Mouse (Mus musculus) forebrain, embryonic 15.5 days (tissue): ENCODE measurements at regions not wholly inside any gene's neighbourhood (a gene's known extent, or its start where the extent isn't known, plus 50 kb on each side); places are given as distances from the start of the nearest gene placed in this dataset.

Experiments
- ATAC-seq: fragments of 200-750 bp; cut with Nextera tagmentation; replicated peaks from 2 replicates; pipeline ENCODE4 v1.8.0; 2017; ENCODE audit warnings: mild to moderate bottlenecking, moderate TSS enrichment, moderate library complexity
- H3K27ac ChIP-seq: fragments of 300-500 bp; sonication (generic); replicated peaks from 2 replicates; pipeline ENCODE4 v1.5.1; 2015; ENCODE audit warnings: mild to moderate bottlenecking, inconsistent platforms
- H3K27me3 ChIP-seq: fragments of 300-500 bp; sonication (generic); 2 replicates; pipeline ENCODE4 v1.6.1; 2015; ENCODE audit warnings: inconsistent platforms
- H3K36me3 ChIP-seq: fragments of 300-500 bp; sonication (generic); 2 replicates; pipeline ENCODE4 v1.6.1; 2015; ENCODE audit warnings: mild to moderate bottlenecking, inconsistent platforms
- H3K4me1 ChIP-seq: fragments of 300-500 bp; sonication (generic); 2 replicates; pipeline ENCODE4 v1.6.1; 2015; ENCODE audit warnings: inconsistent platforms
- H3K4me2 ChIP-seq: fragments of 300-500 bp; sonication (generic); replicated peaks from 2 replicates; pipeline ENCODE4 v1.6.1; 2015; ENCODE audit warnings: mild to moderate bottlenecking, inconsistent platforms
- H3K4me3 ChIP-seq: fragments of 300-500 bp; sonication (generic); 2 replicates; pipeline ENCODE4 v1.5.1; 2015; ENCODE audit warnings: mild to moderate bottlenecking, inconsistent platforms
- H3K9ac ChIP-seq: fragments of 300-500 bp; sonication (generic); replicated peaks from 2 replicates; pipeline ENCODE4 v1.6.1; 2015; ENCODE audit warnings: mild to moderate bottlenecking, inconsistent platforms
- H3K9me3 ChIP-seq: fragments of 300-500 bp; sonication (generic); 2 replicates; pipeline ENCODE4 v1.6.1; 2016; ENCODE audit warnings: inconsistent platforms
- WGBS: fragments of 180-500 bp; shearing (Covaris S2); methylation state at CpG from one replicate; pipeline ENCODE4 v1.1.7; 2015; ENCODE audit warnings: mixed read lengths; 5-methylcytosine and 5-hydroxymethylcytosine counted together

GRCm38 (mm10) chr1:35653119-35653956 lies 414.9 kb upstream of the Hs6st1 start:
- peak; percentile 69 for ATAC-seq
- Histone ChIP-seq H3K4me3 (no peak overlapping the region), H3K27ac (peak overlapping the region; percentile 37), H3K4me2 (no peak overlapping the region), H3K27me3 (no peaks in the 10 kb centered on the region), H3K9me3 (no peaks in the 10 kb centered on the region), H3K4me1 (peaks cover 12% of the 10 kb centered on the region), H3K36me3 (no peaks in the 10 kb centered on the region), H3K9ac (no peak overlapping the region)
- WGBS: 47% methylated on average over 13 of the region's 13 CpGs

DNA sequence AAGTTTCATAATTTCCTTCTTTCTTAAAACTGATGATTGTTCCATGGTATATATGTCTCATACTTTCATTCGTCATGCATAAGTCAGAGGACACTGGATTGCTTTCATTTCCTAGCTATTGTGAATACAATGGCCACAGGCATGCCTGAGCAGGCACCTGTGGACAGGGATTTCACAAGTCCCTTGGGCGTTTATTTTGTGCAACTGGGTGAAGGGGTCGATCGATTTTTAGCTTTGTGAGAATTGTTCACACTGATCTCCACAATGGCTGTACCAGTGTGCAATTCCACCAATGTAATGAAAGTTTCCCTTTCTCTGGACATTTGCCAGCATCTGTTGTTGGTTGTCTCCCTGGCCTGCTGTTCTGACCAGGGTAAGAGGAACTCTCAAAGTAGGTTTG lies 405.2 kb upstream of the Hs6st1 start:
- H3K9ac ChIP-seq: no peak overlapping the region
- no peak overlapping the region for H3K4me2 ChIP-seq
- 85% methylated on average over 4 of the region's 4 CpGs for WGBS
- no peaks in the 10 kb centered on the region for H3K36me3 ChIP-seq
- H3K27ac ChIP-seq: no peak overlapping the region
- no peaks in the 10 kb centered on the region for H3K27me3 ChIP-seq
- H3K9me3 ChIP-seq: no peaks in the 10 kb centered on the region
- no peak overlapping the region for H3K4me3 ChIP-seq
- H3K4me1 ChIP-seq: no peaks in the 10 kb centered on the region
- no peak for ATAC-seq

- no peak overlapping the region for H3K4me3 ChIP-seq
- no peak for ATAC-seq
- H3K36me3 ChIP-seq: no peaks in the 10 kb centered on the region
- H3K4me2 ChIP-seq: no peak overlapping the region
- WGBS: 89% methylated on average over 4 of the region's 4 CpGs
- H3K9ac ChIP-seq: no peak overlapping the region
- H3K27me3 ChIP-seq: no peaks in the 10 kb centered on the region
- no peak overlapping the region for H3K27ac ChIP-seq
- no peaks in the 10 kb centered on the region for H3K4me1 ChIP-seq
- no peaks in the 10 kb centered on the region for H3K9me3 ChIP-seq
Observed at GRCm38 (mm10) chr1:35673524-35673923, 394.7 kb upstream of the Hs6st1 start.

DNA sequence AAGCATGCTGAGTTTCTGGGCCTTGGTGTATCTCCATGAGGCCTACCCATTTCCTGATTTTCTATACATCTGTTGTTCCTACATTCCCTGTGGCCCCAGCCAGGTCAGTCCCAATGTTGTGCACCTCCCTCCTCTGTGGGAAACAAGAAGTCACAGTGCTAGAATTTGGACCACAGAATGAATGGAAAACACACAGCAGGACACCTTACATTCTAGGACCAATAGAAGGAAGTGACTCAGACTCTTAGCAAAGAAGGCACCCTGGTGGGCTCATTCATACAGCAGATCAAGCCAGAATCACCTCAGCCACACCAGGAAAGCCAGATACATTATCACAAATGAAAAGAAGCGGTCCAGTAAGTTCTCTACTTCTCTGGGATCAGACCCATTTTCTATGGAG lies 394.2 kb upstream of the Hs6st1 start:
- H3K27me3 ChIP-seq: no peaks in the 10 kb centered on the region
- H3K9ac ChIP-seq: no peak overlapping the region
- no peaks in the 10 kb centered on the region for H3K9me3 ChIP-seq
- H3K4me3 ChIP-seq: no peak overlapping the region
- 86% methylated on average over 1 of the region's 1 CpGs for WGBS
- H3K4me2 ChIP-seq: no peak overlapping the region
- H3K4me1 ChIP-seq: no peaks in the 10 kb centered on the region
- H3K36me3 ChIP-seq: no peaks in the 10 kb centered on the region
- no peak overlapping the region for H3K27ac ChIP-seq
- no peak for ATAC-seq

GRCm38 (mm10) chr1:35682511-35682949 lies 385.7 kb upstream of the Hs6st1 start:
- Histone ChIP-seq H3K36me3 (no peaks in the 10 kb centered on the region), H3K27ac (peak overlapping the region; percentile 11; the same call in 1 of the 2 replicates), H3K9ac (no peak overlapping the region), H3K4me3 (no peak overlapping the region), H3K4me2 (no peak overlapping the region), H3K4me1 (peaks cover 9% of the 10 kb centered on the region; the same call in 1 of the 2 replicates), H3K27me3 (no peaks in the 10 kb centered on the region), H3K9me3 (no peaks in the 10 kb centered on the region)
- ATAC-seq: peak; percentile 58
- WGBS: 61% methylated on average over 8 of the region's 8 CpGs

GRCm38 (mm10) chr1:35685651-35686050 lies 382.5 kb upstream of the Hs6st1 start:
- Histone ChIP-seq H3K27ac (no peak overlapping the region), H3K36me3 (no peaks in the 10 kb centered on the region), H3K9ac (no peak overlapping the region), H3K9me3 (no peaks in the 10 kb centered on the region), H3K4me1 (peaks cover 9% of the 10 kb centered on the region; the same call in 1 of the 2 replicates), H3K4me2 (no peak overlapping the region), H3K4me3 (no peak overlapping the region), H3K27me3 (no peaks in the 10 kb centered on the region)
- no peak for ATAC-seq
- 59% methylated on average over 6 of the region's 6 CpGs for WGBS

DNA sequence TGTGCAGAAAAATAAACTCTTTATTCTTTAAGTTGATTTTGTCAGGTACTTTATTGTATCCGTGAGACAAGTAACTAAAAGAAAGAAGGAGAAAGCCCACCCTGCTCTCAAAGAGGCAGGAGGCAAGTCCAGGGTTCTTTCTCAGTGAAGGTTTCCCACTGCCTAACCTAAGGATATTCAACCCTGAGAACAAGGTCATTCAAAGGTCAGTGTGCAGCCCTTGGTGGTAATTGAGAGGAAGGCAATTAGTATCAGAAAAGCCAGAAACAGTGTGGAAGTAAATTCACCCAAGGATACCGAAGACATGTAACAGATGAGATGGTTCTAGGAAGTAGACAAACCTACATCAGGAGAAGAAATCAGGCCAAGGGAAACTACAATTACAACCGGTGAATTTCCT lies 373.9 kb upstream of the Hs6st1 start:
- Histone ChIP-seq H3K36me3 (no peaks in the 10 kb centered on the region), H3K4me2 (no peak overlapping the region), H3K9ac (no peak overlapping the region), H3K9me3 (no peaks in the 10 kb centered on the region), H3K4me1 (peaks cover 14% of the 10 kb centered on the region; the same call in 1 of the 2 replicates), H3K27me3 (no peaks in the 10 kb centered on the region), H3K4me3 (no peak overlapping the region), H3K27ac (no peak overlapping the region)
- 12% methylated on average over 3 of the region's 3 CpGs for WGBS
- no peak for ATAC-seq

DNA sequence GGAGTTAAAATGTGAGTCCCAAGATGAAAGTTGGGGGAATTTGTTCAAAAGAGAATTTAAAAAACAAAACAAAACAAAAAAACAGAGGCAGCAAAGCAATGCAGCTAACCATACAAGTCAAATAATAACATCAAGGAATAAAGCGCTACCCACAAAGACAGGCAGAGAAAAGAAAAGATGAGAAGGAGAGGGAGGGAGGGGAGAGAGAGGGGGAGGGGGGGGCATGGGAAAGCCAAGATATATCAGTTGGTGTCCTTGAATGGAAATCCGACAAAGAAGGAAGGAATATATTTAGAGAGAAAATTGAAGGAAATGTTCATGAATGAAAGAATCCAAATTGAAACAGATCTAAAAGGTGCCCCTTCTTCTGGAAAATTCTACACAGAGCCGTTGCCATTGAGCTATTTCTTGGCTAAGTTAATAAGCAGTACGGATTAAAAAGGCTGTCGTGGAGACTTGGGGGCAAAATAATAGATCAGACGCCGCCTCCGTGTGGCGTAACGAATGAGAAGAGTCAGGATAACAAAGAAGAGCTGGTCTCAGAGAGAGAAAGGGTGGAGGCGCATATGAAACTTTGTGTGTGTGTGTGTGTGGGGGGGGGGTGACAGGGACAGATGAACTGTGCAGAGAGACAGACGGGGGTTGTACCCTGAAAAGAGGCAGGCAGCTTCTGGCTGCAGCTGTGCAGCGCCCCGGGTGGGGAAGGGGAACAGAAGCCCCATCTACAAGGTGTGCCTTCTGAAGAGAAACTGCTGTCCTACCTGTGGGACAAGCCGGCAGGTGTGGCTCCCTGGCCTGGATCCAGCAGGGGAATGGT lies 373.2 kb upstream of the Hs6st1 start:
- no peak overlapping the region for H3K9ac ChIP-seq
- no peak overlapping the region for H3K4me3 ChIP-seq
- no peaks in the 10 kb centered on the region for H3K27me3 ChIP-seq
- ATAC-seq: peak; percentile 35; the same call in 1 of the 2 replicates
- no peaks in the 10 kb centered on the region for H3K36me3 ChIP-seq
- WGBS: 12% methylated on average over 15 of the region's 15 CpGs
- H3K4me1 ChIP-seq: peaks cover 14% of the 10 kb centered on the region; the same call in 1 of the 2 replicates
- H3K9me3 ChIP-seq: no peaks in the 10 kb centered on the region
- peak overlapping the region; percentile 21 for H3K4me2 ChIP-seq
- no peak overlapping the region for H3K27ac ChIP-seq

- H3K9ac ChIP-seq: no peak overlapping the region
- no peak overlapping the region for H3K27ac ChIP-seq
- 2% methylated on average over 4 of the region's 4 CpGs for WGBS
- no peaks in the 10 kb centered on the region for H3K36me3 ChIP-seq
- no peak for ATAC-seq
- H3K27me3 ChIP-seq: no peaks in the 10 kb centered on the region
- peaks cover 14% of the 10 kb centered on the region; the same call in 1 of the 2 replicates for H3K4me1 ChIP-seq
- no peak overlapping the region for H3K4me2 ChIP-seq
- no peaks in the 10 kb centered on the region for H3K9me3 ChIP-seq
- H3K4me3 ChIP-seq: no peak overlapping the region
Observed at GRCm38 (mm10) chr1:35697218-35697617, 371.0 kb upstream of the Hs6st1 start.

- Histone ChIP-seq H3K9me3 (no peaks in the 10 kb centered on the region), H3K36me3 (no peaks in the 10 kb centered on the region), H3K27ac (no peak overlapping the region), H3K27me3 (no peaks in the 10 kb centered on the region), H3K4me2 (no peak overlapping the region), H3K9ac (no peak overlapping the region), H3K4me1 (peaks cover 14% of the 10 kb centered on the region; the same call in 1 of the 2 replicates), H3K4me3 (no peak overlapping the region)
- WGBS: 6% methylated on average over 10 of the region's 10 CpGs
- ATAC-seq: no peak
Observed at GRCm38 (mm10) chr1:35697834-35698500, 370.2 kb upstream of the Hs6st1 start.

GRCm38 (mm10) chr1:35702585-35702984 lies 365.6 kb upstream of the Hs6st1 start:
- H3K27ac ChIP-seq: no peak overlapping the region
- H3K9me3 ChIP-seq: no peaks in the 10 kb centered on the region
- 64% methylated on average over 1 of the region's 1 CpGs for WGBS
- no peaks in the 10 kb centered on the region for H3K36me3 ChIP-seq
- H3K4me1 ChIP-seq: peaks cover 3% of the 10 kb centered on the region; the same call in 1 of the 2 replicates
- H3K9ac ChIP-seq: no peak overlapping the region
- no peak for ATAC-seq
- H3K4me2 ChIP-seq: no peak overlapping the region
- H3K27me3 ChIP-seq: no peaks in the 10 kb centered on the region
- H3K4me3 ChIP-seq: no peak overlapping the region

- no peak for ATAC-seq
- H3K4me3 ChIP-seq: no peak overlapping the region
- no peak overlapping the region for H3K27ac ChIP-seq
- H3K4me2 ChIP-seq: no peak overlapping the region
- H3K4me1 ChIP-seq: no peaks in the 10 kb centered on the region
- H3K27me3 ChIP-seq: no peaks in the 10 kb centered on the region
- 82% methylated on average over 6 of the region's 6 CpGs for WGBS
- no peak overlapping the region for H3K9ac ChIP-seq
- no peaks in the 10 kb centered on the region for H3K36me3 ChIP-seq
- H3K9me3 ChIP-seq: no peaks in the 10 kb centered on the region
Observed at GRCm38 (mm10) chr1:35706336-35706735, 361.9 kb upstream of the Hs6st1 start.
